Mouse (Mus musculus) lung, postnatal 0 days (tissue): ENCODE data around the gene Cand1. TPM values are rescaled to one million over a fixed set of nuclear protein-coding genes. Genes with fewer than 3 reads are reported as not detected.
A peak's percentile ranks its signal among the peaks of the same experiment; 100 is the strongest.

Experiments
- ATAC-seq: fragments of 200-750 bp; cut with Nextera tagmentation; 2 replicates; pipeline ENCODE4 v1.8.0; 2017; ENCODE audit warnings: moderate library complexity
- DNase-seq: peaks from one replicate; pipeline ENCODE4 v3.0.0-alpha.2; 2016; ENCODE audit warnings: low spot score
- H3K27ac ChIP-seq: fragments of 300-500 bp; sonication (generic); 2 replicates; pipeline ENCODE4 v1.5.1; 2014; ENCODE audit warnings: antibody characterized with exemption, mild to moderate bottlenecking, low read length, mixed read lengths
- H3K27me3 ChIP-seq: fragments of 300-500 bp; sonication (generic); replicated peaks from 2 replicates; pipeline ENCODE4 v1.6.1; 2014; ENCODE audit warnings: low read length, mixed read lengths; ENCODE audit not compliant: insufficient read depth
- H3K36me3 ChIP-seq: fragments of 300-500 bp; sonication (generic); 2 replicates; pipeline ENCODE4 v1.6.1; 2014; ENCODE audit warnings: low read length, mixed read lengths; ENCODE audit not compliant: insufficient read depth
- H3K4me1 ChIP-seq: fragments of 300-500 bp; sonication (generic); 2 replicates; pipeline ENCODE4 v1.6.1; 2014; ENCODE audit warnings: antibody characterized with exemption, low read depth, low read length, mixed read lengths; ENCODE audit not compliant: insufficient read depth
- H3K4me2 ChIP-seq: fragments of 300-500 bp; sonication (generic); replicated peaks from 2 replicates; pipeline ENCODE4 v1.6.1; 2014; ENCODE audit warnings: low read depth, mild to moderate bottlenecking, low read length, moderate library complexity, mixed read lengths
- H3K4me3 ChIP-seq: fragments of 300-500 bp; sonication (generic); 2 replicates; pipeline ENCODE4 v1.5.1; 2014; ENCODE audit warnings: low read depth, low read length
- H3K9ac ChIP-seq: fragments of 300-500 bp; sonication (generic); replicated peaks from 2 replicates; pipeline ENCODE4 v1.6.1; 2014; ENCODE audit warnings: low read depth, mild to moderate bottlenecking
- H3K9me3 ChIP-seq: fragments of 300-500 bp; sonication (generic); 2 replicates; pipeline ENCODE4 v1.6.1; 2016; ENCODE audit warnings: low read length, mixed read lengths
- CTCF ChIP-seq: IDR thresholded peaks from 2 replicates; pipeline ENCODE4 v1.5.1; 2016; ENCODE audit warnings: antibody characterized with exemption, mild to moderate bottlenecking
- EP300 ChIP-seq: IDR thresholded peaks from 2 replicates; pipeline ENCODE4 v1.6.1; 2016; ENCODE audit warnings: antibody characterized with exemption, mild to moderate bottlenecking, control low read depth
- WGBS: fragments of 180-500 bp; shearing (Covaris S2); extraction: QIAGEN DNeasy Blood & Tissue Kit; methylation state at CpG from one replicate; pipeline ENCODE4 v1.1.7; 2014; 5-methylcytosine and 5-hydroxymethylcytosine counted together
- polyA plus RNA-seq: library from polyadenylated mRNA; unstranded; fragments of >200 nt; fragmentation: Nextera tagmentation; extraction: Ambion mirVana; gene quantifications from 2 replicates; pipeline ENCODE4 v1.2.1, GENCODE M21; 2015

Gene Cand1
- polyA plus RNA-seq: 20.4 and 21.5 TPM in 2 replicates

- Histone ChIP-seq H3K27me3 (no peaks in the 10 kb centered on the region), H3K9me3 (no peaks in the 10 kb centered on the region), H3K4me1 (peaks cover 12% of the 10 kb centered on the region; the same call in 1 of the 2 replicates), H3K9ac (peak within 1 kb of the TSS; percentile 98), H3K4me3 (peak within 1 kb of the TSS; percentile 95), H3K27ac (peak within 1 kb of the TSS; percentile 99), H3K4me2 (peak within 1 kb of the TSS; percentile 78), H3K36me3 (no peaks in the 10 kb centered on the region)
- WGBS: 2% methylated on average over 62 of the region's 67 CpGs
- peak; percentile 0; the same call in 1 of the 2 replicates for TF ChIP-seq CTCF
- TF ChIP-seq EP300: peak; percentile 49
- DNase-seq (peak; percentile 99), ATAC-seq (peak; percentile 97)
These were observed at the start of gene Cand1 for GRCm38 (mm10) chr10:119239969-119240721. Gene Cand1, minus strand, starts transcription at chr10:119240055.

GRCm38 (mm10) chr10:119278871-119279270 is 39.0 kb upstream of the Cand1 start:
- Histone ChIP-seq H3K4me1 (no peaks in the 10 kb centered on the region), H3K9me3 (no peaks in the 10 kb centered on the region), H3K4me3 (no peak overlapping the region), H3K9ac (no peak overlapping the region), H3K36me3 (no peaks in the 10 kb centered on the region), H3K27ac (no peak overlapping the region), H3K27me3 (no peaks in the 10 kb centered on the region), H3K4me2 (no peak overlapping the region)
- ATAC-seq (no peak), DNase-seq (no peak)
- WGBS: 77% methylated on average over 10 of the region's 10 CpGs
- TF ChIP-seq EP300 (no peak), CTCF (no peak)

GRCm38 (mm10) chr10:119274333-119274732 is 34.5 kb upstream of the Cand1 start:
- DNase-seq (no peak), ATAC-seq (no peak)
- Histone ChIP-seq H3K9me3 (no peaks in the 10 kb centered on the region), H3K4me1 (no peaks in the 10 kb centered on the region), H3K4me3 (no peak overlapping the region), H3K27ac (no peak overlapping the region), H3K27me3 (no peaks in the 10 kb centered on the region), H3K9ac (no peak overlapping the region), H3K4me2 (no peak overlapping the region), H3K36me3 (no peaks in the 10 kb centered on the region)
- TF ChIP-seq CTCF (no peak), EP300 (no peak)
- 80% methylated on average over 6 of the region's 6 CpGs for WGBS

GRCm38 (mm10) chr10:119272536-119272935 is 32.7 kb upstream of the Cand1 start:
- H3K27ac ChIP-seq: no peak overlapping the region
- TF ChIP-seq CTCF: no peak
- TF ChIP-seq EP300: no peak
- ATAC-seq (no peak), DNase-seq (no peak)
- H3K4me2 ChIP-seq: no peak overlapping the region
- H3K27me3 ChIP-seq: no peaks in the 10 kb centered on the region
- no peaks in the 10 kb centered on the region for H3K4me1 ChIP-seq
- no peaks in the 10 kb centered on the region for H3K9me3 ChIP-seq
- no peak overlapping the region for H3K9ac ChIP-seq
- H3K4me3 ChIP-seq: no peak overlapping the region
- H3K36me3 ChIP-seq: no peaks in the 10 kb centered on the region
- WGBS: 76% methylated on average over 10 of the region's 10 CpGs

GRCm38 (mm10) chr10:119272005-119272404 is 32.1 kb upstream of the Cand1 start:
- no peaks in the 10 kb centered on the region for H3K9me3 ChIP-seq
- WGBS: 90% methylated on average over 10 of the region's 10 CpGs

GRCm38 (mm10) chr10:119271101-119271500 is 31.2 kb upstream of the Cand1 start:
- Histone ChIP-seq H3K27me3 (no peaks in the 10 kb centered on the region), H3K4me2 (no peak overlapping the region), H3K9ac (no peak overlapping the region), H3K4me3 (no peak overlapping the region), H3K36me3 (no peaks in the 10 kb centered on the region), H3K4me1 (no peaks in the 10 kb centered on the region), H3K9me3 (no peaks in the 10 kb centered on the region), H3K27ac (no peak overlapping the region)
- TF ChIP-seq EP300: no peak
- TF ChIP-seq CTCF: no peak
- 79% methylated on average over 10 of the region's 10 CpGs for WGBS
- DNase-seq (no peak), ATAC-seq (no peak)

More at GRCm38 (mm10) chr10:119272005-119272404, 32.1 kb upstream of the Cand1 start:
- ATAC-seq: no peak
- H3K36me3 ChIP-seq: no peaks in the 10 kb centered on the region
- no peak overlapping the region for H3K9ac ChIP-seq
- H3K4me3 ChIP-seq: no peak overlapping the region
- H3K4me2 ChIP-seq: no peak overlapping the region
- no peaks in the 10 kb centered on the region for H3K27me3 ChIP-seq
- DNase-seq: no peak
- no peak for TF ChIP-seq EP300
- TF ChIP-seq CTCF: no peak
- H3K27ac ChIP-seq: no peak overlapping the region
- H3K4me1 ChIP-seq: no peaks in the 10 kb centered on the region
